8 mouse cellular contexts compared by ENCODE assay signal in the genomic region with DNA sequence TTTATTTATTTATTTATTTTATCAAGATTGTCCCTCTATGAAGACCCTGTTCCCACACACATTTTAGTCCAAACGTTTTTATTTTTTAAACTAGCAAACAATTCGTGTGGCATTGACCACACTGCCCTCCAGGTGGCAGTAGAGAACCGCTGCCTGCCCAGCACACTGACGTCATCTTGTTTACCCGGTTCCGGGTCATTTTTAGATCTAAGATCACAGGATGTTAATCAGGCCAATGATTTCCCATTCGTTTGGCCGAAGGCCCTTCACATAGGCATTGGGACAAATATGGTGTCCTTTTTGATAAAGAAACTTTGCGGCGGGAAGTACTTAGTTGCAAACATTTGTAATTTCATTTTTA.
DNase-seq lines count a peak whose midpoint lies in the region; ATAC-seq and TF ChIP-seq lines count a peak whose summit lies in the region.

No protein-coding gene starts in this region.

- TF ChIP-seq CTCF in MEL (IDR thresholded peaks at IDR 0.05 in 2 of 3, conservative IDR thresholded peaks at IDR 0.05 in 1 of 3; ENCODE audit: control insufficient read depth in 1 of 3, insufficient read depth in 1 of 3, low read depth in 2 of 3, low read length in 3 of 3, poor library complexity in 1 of 3, severe bottlenecking in 1 of 3): peak; percentile 76 to 91 (median 87)
- peak; percentile 97 for TF ChIP-seq CTCF in layer of hippocampus, adult 2 months (conservative IDR thresholded peaks at IDR 0.05)

- H3K4me2 ChIP-seq in forebrain, embryonic 14.5 days (ENCODE audit: low read length): peak overlapping the region; percentile 38
- peak overlapping the region; percentile 36; the same call in 1 of the 2 replicates for H3K4me2 ChIP-seq in lung, embryonic 15.5 days

- TF ChIP-seq EP300 in MEL (IDR thresholded peaks at IDR 0.05; ENCODE audit: low read depth in 1 of 2, low read length in 2 of 2): 0 out of 4 replicates have a peak, but pooled peaks of 1 of the 2 experiments have one; percentile 20

- no peaks in the 10 kb centered on the region for H3K9me3 ChIP-seq in MEL (replicated peaks; ENCODE audit: insufficient read depth, low read length)
- no peaks in the 10 kb centered on the region for H3K9me3 ChIP-seq in forebrain, embryonic 14.5 days (replicated peaks; ENCODE audit: control insufficient read depth, low read length)
- H3K9me3 ChIP-seq in lung, embryonic 15.5 days: no peaks in the 10 kb centered on the region

- DNase-seq in MEL (ENCODE audit: low read depth, low spot score): peak; percentile 82
- DNase-seq in cerebellum, adult 11 months: peak; percentile 74
- DNase-seq in forebrain, embryonic 14.5 days (ENCODE audit: low spot score): peak; percentile 81
- DNase-seq in heart, postnatal 25 days (ENCODE audit: low spot score): peak; percentile 26
- peak; percentile 65 to 79 for DNase-seq in layer of hippocampus, adult 2 months (ENCODE audit: low spot score in 2 of 2)
- DNase-seq in ovary, adult 18-20 months (ENCODE audit: low spot score): peak; percentile 19
- peak; percentile 37 to 78 for DNase-seq in thymus, postnatal 10 days (ENCODE audit: low spot score in 2 of 2)

- peak overlapping the region; percentile 61 for H3K9ac ChIP-seq in MEL (ENCODE audit: control insufficient read depth, low read depth, low read length, poor library complexity, severe bottlenecking)
- H3K9ac ChIP-seq in forebrain, embryonic 14.5 days (ENCODE audit: low read length): no peak overlapping the region
- no peak overlapping the region for H3K9ac ChIP-seq in lung, embryonic 15.5 days

- H3K4me3 ChIP-seq in MEL (ENCODE audit: control insufficient read depth in 1 of 2, insufficient read depth in 1 of 2, low read depth in 2 of 2, low read length in 2 of 2): peak overlapping the region; percentile 79 to 91
- no peak overlapping the region for H3K4me3 ChIP-seq in forebrain, embryonic 14.5 days (ENCODE audit: low read depth, low read length)
- H3K4me3 ChIP-seq in layer of hippocampus, adult 2 months: peak overlapping the region; percentile 42
- H3K4me3 ChIP-seq in lung, embryonic 15.5 days: peak overlapping the region; percentile 20

- H3K79me2 ChIP-seq in MEL (ENCODE audit: control insufficient read depth, insufficient read depth, low read length, poor library complexity): no peaks in the 10 kb centered on the region

- H3K27me3 ChIP-seq in MEL (ENCODE audit: control insufficient read depth in 1 of 2, insufficient read depth in 2 of 2, low read length in 2 of 2): 0 out of 4 replicates have a peak, but pooled peaks cover 0 to 2% of the 10 kb centered on the region in 2 experiments
- H3K27me3 ChIP-seq in forebrain, embryonic 14.5 days (replicated peaks; ENCODE audit: control insufficient read depth, insufficient read depth, low read length): no peaks in the 10 kb centered on the region
- H3K27me3 ChIP-seq in lung, embryonic 15.5 days: no peaks in the 10 kb centered on the region

- peak; percentile 95 for TF ChIP-seq RAD21 in MEL (IDR thresholded peaks at IDR 0.05; ENCODE audit: low read depth, low read length)

- peak; percentile 70 for ATAC-seq in forebrain, embryonic 14.5 days
- no peak for ATAC-seq in lung, embryonic 15.5 days (ENCODE audit: borderline replicate concordance, extremely low read depth, low FRiP score, low TSS enrichment)

- peaks cover 0 to 7% of the 10 kb centered on the region in 2 experiments; a peak in 2 of 4 replicates for H3K4me1 ChIP-seq in MEL (ENCODE audit: control insufficient read depth in 1 of 2, insufficient read depth in 2 of 2, low read length in 2 of 2)
- H3K4me1 ChIP-seq in forebrain, embryonic 14.5 days (ENCODE audit: control insufficient read depth, insufficient read depth, low read length): 0 out of 2 replicates have a peak, but pooled peaks cover 4% of the 10 kb centered on the region
- peaks cover 4% of the 10 kb centered on the region; the same call in 1 of the 2 replicates for H3K4me1 ChIP-seq in lung, embryonic 15.5 days

- 18% methylated on average over 10 of the region's 10 CpGs for WGBS in forebrain, embryonic 14.5 days
- 14% methylated on average over 10 of the region's 10 CpGs for WGBS in lung, embryonic 15.5 days

- H3K36me3 ChIP-seq in MEL (ENCODE audit: control insufficient read depth in 1 of 2, insufficient read depth in 2 of 2, low read length in 2 of 2): no peaks in the 10 kb centered on the region; a peak in 1 of 4 replicates
- no peaks in the 10 kb centered on the region for H3K36me3 ChIP-seq in forebrain, embryonic 14.5 days (ENCODE audit: control insufficient read depth, insufficient read depth, low read length)
- H3K36me3 ChIP-seq in lung, embryonic 15.5 days: no peaks in the 10 kb centered on the region

- intact Hi-C loops in heart, postnatal 25 days (cut with DNase I): loop anchor here (2.0 to 5.0 kb wide), 4 partner anchors 79 to 757 kb away; a partner anchor contains a TSS

- H3K27ac ChIP-seq in MEL (ENCODE audit: control insufficient read depth, low read depth, low read length): no peak overlapping the region
- no peak overlapping the region for H3K27ac ChIP-seq in forebrain, embryonic 14.5 days (ENCODE audit: low read depth, low read length)
- peak overlapping the region; percentile 86 for H3K27ac ChIP-seq in layer of hippocampus, adult 2 months
- no peak overlapping the region for H3K27ac ChIP-seq in lung, embryonic 15.5 days

- TF ChIP-seq POLR2A in MEL (IDR thresholded peaks at IDR 0.05; ENCODE audit: control insufficient read depth in 1 of 2, insufficient read depth in 1 of 2, low read depth in 1 of 2, low read length in 2 of 2, poor library complexity in 1 of 2): no peak

TF ChIP-seq in MEL, 35 proteins besides CTCF, POLR2A, EP300 and RAD21:
- TF ChIP-seq SMC3 (IDR thresholded peaks at IDR 0.05; ENCODE audit: low read depth, low read length) (peak; percentile 92), POLR2AphosphoS5 (IDR thresholded peaks at IDR 0.05; ENCODE audit: borderline replicate concordance, low read depth, low read length) (no peak), ZMIZ1 (IDR thresholded peaks at IDR 0.05; ENCODE audit: low read depth, low read length) (no peak), KAT2A (conservative IDR thresholded peaks at IDR 0.05; ENCODE audit: low read depth, low read length) (no peak), MYC (IDR thresholded peaks at IDR 0.05; ENCODE audit: low read depth, low read length) (0 out of 2 replicates have a peak, but pooled peaks have one; percentile 19), UBTF (IDR thresholded peaks at IDR 0.05; ENCODE audit: borderline replicate concordance, insufficient read depth, low read depth, low read length) (no peak), GATA1 (IDR thresholded peaks at IDR 0.05; ENCODE audit: low read depth, low read length) (peak; percentile 43), SIN3A (IDR thresholded peaks at IDR 0.05; ENCODE audit: low read length) (peak; percentile 80), POLR2AphosphoS2 (IDR thresholded peaks at IDR 0.05; ENCODE audit: low read length) (no peak), JUND (IDR thresholded peaks at IDR 0.05; ENCODE audit: low read depth, low read length) (peak; percentile 92), MXI1 (IDR thresholded peaks at IDR 0.05; ENCODE audit: low read depth, low read length) (peak; percentile 28; the same call in 1 of the 2 replicates), ZC3H11A (IDR thresholded peaks at IDR 0.05; ENCODE audit: low read depth, low read length) (peak; percentile 90), RCOR1 (IDR thresholded peaks at IDR 0.05; ENCODE audit: low read depth, low read length) (no peak), ETS1 (IDR thresholded peaks at IDR 0.05; ENCODE audit: low read depth, low read length) (peak; percentile 73; the same call in 1 of the 2 replicates), ZNF384 (IDR thresholded peaks at IDR 0.05; ENCODE audit: low read depth, low read length) (0 out of 2 replicates have a peak, but pooled peaks have one; percentile 49), HCFC1 (IDR thresholded peaks at IDR 0.05; ENCODE audit: low read depth, low read length) (peak; percentile 54; the same call in 1 of the 2 replicates), MAX (IDR thresholded peaks at IDR 0.05; ENCODE audit: low read length) (0 out of 2 replicates have a peak, but pooled peaks have one; percentile 33), ELF1 (IDR thresholded peaks at IDR 0.05; ENCODE audit: low read depth, low read length) (peak; percentile 84)

Comparison
In these comparisons a context has a peak if more than half of its experiments do, and no peak if none do; other contexts are left out.
1. DNase-seq: peak in every context shown above with its lines; median percentile 82 in MEL; 81 in forebrain, embryonic 14.5 days; 74 in cerebellum, adult 11 months; 72 in layer of hippocampus, adult 2 months; 58 in thymus, postnatal 10 days; 26 in heart, postnatal 25 days; 19 in ovary, adult 18-20 months.